In the genomic region with DNA sequence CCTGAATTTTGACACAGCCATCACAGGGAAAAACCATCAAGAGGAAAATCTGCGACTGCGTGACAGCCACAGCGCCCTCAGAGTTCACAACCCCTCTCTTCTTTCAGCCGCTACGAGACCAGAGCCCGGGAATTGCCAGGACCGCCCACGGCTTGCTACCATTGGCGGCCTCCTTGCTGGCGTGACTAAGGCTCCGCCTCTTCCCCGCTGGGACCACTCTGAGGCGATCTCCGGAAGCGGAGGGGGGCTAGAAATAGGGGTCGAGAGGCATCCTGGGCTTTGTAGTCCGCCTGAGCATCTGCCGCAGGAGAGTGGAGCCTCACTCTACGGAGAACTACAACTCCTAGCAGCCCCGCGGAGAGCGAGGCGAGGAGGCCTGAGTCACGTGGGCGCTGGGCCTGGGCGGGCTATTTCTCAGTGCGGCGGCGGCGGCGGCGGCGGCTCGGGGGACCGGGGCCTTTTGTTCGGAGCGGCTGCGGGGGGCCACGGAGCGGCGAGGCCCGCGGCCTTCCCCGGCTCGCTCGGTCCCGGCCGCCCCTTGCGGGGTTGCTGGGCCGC, we compare ENCODE assay signal across 8 mouse cellular contexts. TPM values are rescaled to one million over a fixed set of nuclear protein-coding genes. Genes with fewer than 3 reads are reported as not detected.
A peak's percentile ranks its signal among the peaks of the same experiment; 100 is the strongest.
DNase-seq lines count a peak whose midpoint lies in the region; ATAC-seq and TF ChIP-seq lines count a peak whose summit lies in the region.

A gene (plus strand): TSS at position 297 of the 558 bp plus-strand sequence.

- H3K9ac ChIP-seq in embryonic facial prominence, embryonic 13.5 days: peak within 1 kb of the TSS; percentile 95
- peak within 1 kb of the TSS; percentile 96 for H3K9ac ChIP-seq in limb, embryonic 12.5 days (replicated peaks)
- peak within 1 kb of the TSS; percentile 95 for H3K9ac ChIP-seq in midbrain, embryonic 15.5 days

- peak within 1 kb of the TSS; percentile 94 for H3K27ac ChIP-seq in embryonic facial prominence, embryonic 13.5 days
- peak within 1 kb of the TSS; percentile 94 for H3K27ac ChIP-seq in kidney, adult 2 months (ENCODE audit: insufficient read depth, low read depth, low read length)
- H3K27ac ChIP-seq in limb, embryonic 12.5 days: peak within 1 kb of the TSS; percentile 96
- H3K27ac ChIP-seq in midbrain, embryonic 15.5 days: peak within 1 kb of the TSS; percentile 93
- peak within 1 kb of the TSS; percentile 92 for H3K27ac ChIP-seq in spleen, adult 2 months (ENCODE audit: insufficient read depth, low read length)

- peak; percentile 100 for ATAC-seq in embryonic facial prominence, embryonic 13.5 days (ENCODE audit: insufficient number of reproducible peaks, insufficient read depth, low FRiP score, low TSS enrichment, low read depth)
- peak; percentile 100 for ATAC-seq in limb, embryonic 12.5 days (ENCODE audit: insufficient number of reproducible peaks, insufficient read depth, low FRiP score, low TSS enrichment, low read depth)
- ATAC-seq in midbrain, embryonic 15.5 days (replicated peaks): peak; percentile 99

- peak within 1 kb of the TSS; percentile 91 for H3K4me3 ChIP-seq in embryonic facial prominence, embryonic 13.5 days
- peak within 1 kb of the TSS; percentile 99 for H3K4me3 ChIP-seq in kidney, adult 2 months (ENCODE audit: insufficient read depth, low read depth, low read length)
- H3K4me3 ChIP-seq in limb, embryonic 12.5 days (replicated peaks): peak within 1 kb of the TSS; percentile 84
- peak within 1 kb of the TSS; percentile 91 for H3K4me3 ChIP-seq in midbrain, embryonic 15.5 days
- H3K4me3 ChIP-seq in spleen, adult 2 months (ENCODE audit: extremely low read depth, insufficient read depth, insufficient read length): peak within 1 kb of the TSS; percentile 99

- DNase-seq in 3134 (ENCODE audit: extremely low read depth, insufficient read length, low spot score): peak; percentile 96
- peak; percentile 97 for DNase-seq in adrenal gland, postnatal 36 days
- peak; percentile 97 to 100 for DNase-seq in heart, adult 18-20 months
- peak; percentile 99 for DNase-seq in kidney, adult 2 months
- peak; percentile 96 to 98 for DNase-seq in spleen, adult 2 months (ENCODE audit: low read depth in 1 of 2, low spot score in 2 of 2)

- no peaks in the 10 kb centered on the region for H3K27me3 ChIP-seq in embryonic facial prominence, embryonic 13.5 days
- H3K27me3 ChIP-seq in kidney, adult 2 months (replicated peaks; ENCODE audit: control insufficient read depth, insufficient read depth, low read length): no peaks in the 10 kb centered on the region
- H3K27me3 ChIP-seq in limb, embryonic 12.5 days: no peaks in the 10 kb centered on the region
- H3K27me3 ChIP-seq in midbrain, embryonic 15.5 days (replicated peaks): no peaks in the 10 kb centered on the region
- no peaks in the 10 kb centered on the region for H3K27me3 ChIP-seq in spleen, adult 2 months (ENCODE audit: control insufficient read depth, insufficient read depth, low read length)

- no peak for TF ChIP-seq CTCF in kidney, adult 2 months (conservative IDR thresholded peaks at IDR 0.05; ENCODE audit: insufficient read depth, insufficient read length, low read depth, low read length)
- no peak for TF ChIP-seq CTCF in spleen, adult 2 months (IDR thresholded peaks at IDR 0.05; ENCODE audit: extremely low read depth, insufficient read depth, insufficient read length, insufficient replicate concordance)

- TF ChIP-seq POLR2A in kidney, adult 2 months (IDR thresholded peaks at IDR 0.05; ENCODE audit: low read depth, low read length): no peak
- TF ChIP-seq POLR2A in spleen, adult 2 months (IDR thresholded peaks at IDR 0.05; ENCODE audit: low read depth, low read length): no peak

- H3K36me3 ChIP-seq in embryonic facial prominence, embryonic 13.5 days: peaks cover 9% of the 10 kb centered on the region
- H3K36me3 ChIP-seq in kidney, adult 2 months (ENCODE audit: control insufficient read depth, insufficient read depth, low read length): no peaks in the 10 kb centered on the region
- peaks cover 8% of the 10 kb centered on the region; the same call in 1 of the 2 replicates for H3K36me3 ChIP-seq in limb, embryonic 12.5 days
- no peaks in the 10 kb centered on the region for H3K36me3 ChIP-seq in midbrain, embryonic 15.5 days (replicated peaks)
- no peaks in the 10 kb centered on the region for H3K36me3 ChIP-seq in spleen, adult 2 months (ENCODE audit: control insufficient read depth, insufficient read depth, low read length)

- no peaks in the 10 kb centered on the region for H3K9me3 ChIP-seq in embryonic facial prominence, embryonic 13.5 days
- H3K9me3 ChIP-seq in limb, embryonic 12.5 days: no peaks in the 10 kb centered on the region
- H3K9me3 ChIP-seq in midbrain, embryonic 15.5 days: no peaks in the 10 kb centered on the region

- peak within 1 kb of the TSS; percentile 69 for H3K4me2 ChIP-seq in embryonic facial prominence, embryonic 13.5 days
- peak within 1 kb of the TSS; percentile 71 for H3K4me2 ChIP-seq in limb, embryonic 12.5 days
- peak within 1 kb of the TSS; percentile 59 for H3K4me2 ChIP-seq in midbrain, embryonic 15.5 days

- peaks cover 12% of the 10 kb centered on the region for H3K4me1 ChIP-seq in embryonic facial prominence, embryonic 13.5 days
- H3K4me1 ChIP-seq in kidney, adult 2 months (ENCODE audit: control insufficient read depth, insufficient read depth, low read length): peaks cover 9% of the 10 kb centered on the region; the same call in 1 of the 2 replicates
- H3K4me1 ChIP-seq in limb, embryonic 12.5 days (replicated peaks): peaks cover 15% of the 10 kb centered on the region
- peaks cover 24% of the 10 kb centered on the region for H3K4me1 ChIP-seq in midbrain, embryonic 15.5 days
- H3K4me1 ChIP-seq in spleen, adult 2 months (ENCODE audit: control insufficient read depth, insufficient read depth, insufficient read length): peaks cover 9% of the 10 kb centered on the region

- WGBS in embryonic facial prominence, embryonic 13.5 days: under 1% methylated on average over 35 of the region's 50 CpGs
- under 1% methylated on average over 47 of the region's 50 CpGs for WGBS in kidney, adult 2 months
- WGBS in limb, embryonic 12.5 days: under 1% methylated on average over 49 of the region's 50 CpGs
- 1% methylated on average over 50 of the region's 50 CpGs for WGBS in midbrain, embryonic 15.5 days
- WGBS in spleen, adult 2 months: under 1% methylated on average over 36 of the region's 50 CpGs

RNA-seq across cellular contexts. Expression of the gene that starts here (rescaled TPM):
- total RNA-seq in adrenal gland, postnatal 36 days (2021): 10 to 100 TPM; 78.7 to 86.4 TPM
- 15.1 and 17.4 TPM in 2 replicates for polyA plus RNA-seq in embryonic facial prominence, embryonic 13.5 days (2015; fragmentation: Nextera tagmentation; extraction: Ambion mirVana)
- total RNA-seq in heart, adult 18-20 months (2021): 10 to 100 TPM; 19.0 to 21.5 TPM
- polyA plus RNA-seq in kidney, adult 2 months (2012; rRNA removed): 8.0 and 10.4 TPM in 2 replicates
- polyA plus RNA-seq in limb, embryonic 12.5 days (2016; fragmentation: Nextera tagmentation; extraction: Ambion mirVana): 22.5 and 23.0 TPM in 2 replicates
- 19.5 and 20.7 TPM in 2 replicates for polyA plus RNA-seq in midbrain, embryonic 15.5 days (2015; fragmentation: Nextera tagmentation; extraction: Ambion mirVana)
- polyA plus RNA-seq in spleen, adult 2 months (2012; rRNA removed): 2.4 and 2.5 TPM in 2 replicates

Comparison
In these comparisons a context has a peak if more than half of its experiments do, and no peak if none do; other contexts are left out.
1. Peak in every context shown above with its lines: DNase-seq, ATAC-seq, H3K4me3 ChIP-seq and H3K27ac ChIP-seq.